Mouse (Mus musculus) lung, postnatal 4 days (tissue): Measurements from ENCODE around the gene Dis3l2.

Experiments used
- DNase-seq, 2 experiments: peaks; one replicate each; pipeline ENCODE4 v3.0.0; 2021

Gene Dis3l2

GRCm38 (mm10) chr1:86733160-86733821 is 29.7 kb downstream of the Dis3l2 start:
- DNase-seq, result no peak

GRCm38 (mm10) chr1:86736414-86736813 is 32.8 kb downstream of the Dis3l2 start:
- no peak for DNase-seq

- DNase-seq, result no peak
These were observed 39.3 kb downstream of the Dis3l2 start for GRCm38 (mm10) chr1:86742896-86743295.

- DNase-seq, result no peak
These were observed 43.4 kb downstream of the Dis3l2 start for GRCm38 (mm10) chr1:86747034-86747433.

- DNase-seq, result no peak
These were observed 46.5 kb downstream of the Dis3l2 start for GRCm38 (mm10) chr1:86750094-86750493.

- no peak for DNase-seq
These were observed 49.8 kb downstream of the Dis3l2 start for GRCm38 (mm10) chr1:86753416-86753815.

- no peak for DNase-seq
These were observed 50.7 kb downstream of the Dis3l2 start for GRCm38 (mm10) chr1:86754335-86754734.

- peak in 1 of 2 experiments; percentile 28 for DNase-seq
These were observed 54.5 kb downstream of the Dis3l2 start for GRCm38 (mm10) chr1:86758091-86758490.

- no peak for DNase-seq
These were observed 58.6 kb downstream of the Dis3l2 start for GRCm38 (mm10) chr1:86762161-86762560.

GRCm38 (mm10) chr1:86801241-86801640 is 97.6 kb downstream of the Dis3l2 start:
- no peak for DNase-seq

GRCm38 (mm10) chr1:86811756-86812155 is 108.1 kb downstream of the Dis3l2 start:
- no peak for DNase-seq

- DNase-seq, result no peak
These were observed 118.7 kb downstream of the Dis3l2 start for GRCm38 (mm10) chr1:86822266-86822665.

GRCm38 (mm10) chr1:86834351-86834987 is 130.9 kb downstream of the Dis3l2 start:
- DNase-seq, result no peak

- DNase-seq, result no peak
These were observed 131.4 kb downstream of the Dis3l2 start for GRCm38 (mm10) chr1:86834988-86835387.

GRCm38 (mm10) chr1:86850754-86851153 is 147.1 kb downstream of the Dis3l2 start:
- no peak for DNase-seq

GRCm38 (mm10) chr1:86858876-86859275 is 155.3 kb downstream of the Dis3l2 start:
- peak; percentile 9 to 33 for DNase-seq

- DNase-seq, result no peak
These were observed 155.8 kb downstream of the Dis3l2 start for GRCm38 (mm10) chr1:86859371-86859770.

GRCm38 (mm10) chr1:86873745-86874144 is 170.1 kb downstream of the Dis3l2 start:
- no peak for DNase-seq

GRCm38 (mm10) chr1:86878743-86879142 is 175.1 kb downstream of the Dis3l2 start:
- DNase-seq, result no peak

GRCm38 (mm10) chr1:86879547-86879946 is 175.9 kb downstream of the Dis3l2 start:
- DNase-seq, result no peak

GRCm38 (mm10) chr1:86887060-86887459 is 183.5 kb downstream of the Dis3l2 start:
- no peak for DNase-seq

- no peak for DNase-seq
These were observed 208.9 kb downstream of the Dis3l2 start for GRCm38 (mm10) chr1:86912481-86912880.

- no peak for DNase-seq
These were observed 210.3 kb downstream of the Dis3l2 start for GRCm38 (mm10) chr1:86913896-86914295.

GRCm38 (mm10) chr1:86914697-86915096 is 211.1 kb downstream of the Dis3l2 start:
- DNase-seq, result no peak
